Mouse (Mus musculus) natural killer cell, adult 2 months (primary cell): ENCODE data around the gene Rgs13.

ENCODE experiments used
- DNase-seq, 2 experiments: peaks; one replicate each; pipeline ENCODE4 v3.0.0; 2022; ENCODE audit warnings: low spot score in 2 of 2

The Rgs13 gene

DNA sequence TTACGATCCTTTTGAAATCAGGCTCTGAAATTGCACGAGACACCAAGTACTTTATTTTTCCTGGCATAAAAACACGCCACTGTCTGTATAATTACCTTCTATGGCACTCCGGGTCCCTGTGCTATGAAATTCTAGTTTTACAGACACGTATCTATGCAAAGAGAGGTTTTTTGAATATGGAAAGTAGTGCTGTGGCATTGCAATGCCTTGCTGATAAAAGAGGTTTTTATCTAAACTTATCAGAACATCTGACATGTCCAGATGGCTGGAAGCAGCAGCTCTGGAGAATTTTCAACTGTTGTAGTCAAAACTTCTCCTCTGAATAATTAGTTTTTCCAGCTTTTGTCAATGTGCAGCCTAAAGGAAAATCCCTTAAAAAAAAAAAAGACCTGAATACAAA, at the start of gene Rgs13:
Gene Rgs13, minus strand, starts transcription at position 207 of the 400 bp plus-strand sequence.
- DNase-seq = no peak

DNA sequence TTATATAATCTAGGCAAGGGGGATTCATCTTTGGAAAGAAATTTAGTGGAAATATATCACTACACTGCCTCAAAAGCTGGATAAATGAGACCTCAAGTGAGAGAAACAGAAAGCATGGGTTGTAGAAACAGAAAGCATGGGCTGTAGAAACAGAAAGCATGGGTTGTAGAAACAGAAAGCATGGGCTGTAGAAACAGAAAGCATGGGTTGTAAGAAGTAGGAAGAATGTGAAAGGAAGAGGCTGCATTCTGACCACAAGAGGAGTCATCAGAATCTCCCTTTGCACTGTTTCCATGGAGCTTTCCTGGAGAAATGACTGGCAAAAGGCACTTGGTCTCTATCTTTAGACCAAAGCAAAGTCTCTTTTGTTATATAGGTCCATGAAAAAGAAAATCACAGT, 38.1 kb upstream of the Rgs13 start:
- DNase-seq = peak in 1 of 2 experiments; percentile 1

- no peak for DNase-seq
Observed at GRCm38 (mm10) chr1:144210912-144211311, 33.7 kb upstream of the Rgs13 start.

DNA sequence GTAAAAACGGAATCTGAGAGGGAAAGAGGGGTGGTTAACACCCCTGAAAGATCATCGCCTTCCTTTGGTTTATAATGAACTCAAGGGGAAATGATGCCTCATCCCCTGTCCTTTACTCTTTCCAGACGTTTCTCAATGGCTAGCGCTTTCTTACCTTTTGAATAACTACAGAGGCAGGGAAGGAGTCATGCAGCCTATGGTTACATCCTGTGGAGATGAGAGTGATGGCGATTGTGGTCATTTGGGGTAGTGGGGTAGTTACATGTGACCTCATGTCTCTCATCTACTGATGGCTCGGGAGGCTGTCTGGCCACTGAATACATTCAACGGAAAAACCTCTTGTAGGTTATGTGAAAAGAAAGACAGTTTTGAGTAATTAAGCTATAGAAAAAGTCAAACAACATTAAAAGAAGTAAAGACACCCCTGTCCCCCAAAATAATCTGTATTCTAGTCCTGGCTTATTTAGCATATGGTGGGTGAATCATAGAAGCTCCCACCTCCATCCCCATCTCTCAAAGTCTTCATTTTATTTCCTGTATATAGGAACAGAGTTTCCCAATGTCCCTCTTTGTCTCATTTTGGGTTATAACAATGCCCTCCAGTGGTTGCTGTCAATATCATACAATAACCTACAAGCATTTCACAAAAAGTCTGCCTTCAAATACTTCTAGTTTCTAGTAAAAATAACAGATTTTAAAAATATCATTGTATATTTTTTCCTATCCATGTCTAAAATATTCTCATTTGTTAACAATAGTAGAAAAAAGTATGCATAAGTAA, 29.3 kb upstream of the Rgs13 start:
- DNase-seq = peak; percentile 45 to 62

DNA sequence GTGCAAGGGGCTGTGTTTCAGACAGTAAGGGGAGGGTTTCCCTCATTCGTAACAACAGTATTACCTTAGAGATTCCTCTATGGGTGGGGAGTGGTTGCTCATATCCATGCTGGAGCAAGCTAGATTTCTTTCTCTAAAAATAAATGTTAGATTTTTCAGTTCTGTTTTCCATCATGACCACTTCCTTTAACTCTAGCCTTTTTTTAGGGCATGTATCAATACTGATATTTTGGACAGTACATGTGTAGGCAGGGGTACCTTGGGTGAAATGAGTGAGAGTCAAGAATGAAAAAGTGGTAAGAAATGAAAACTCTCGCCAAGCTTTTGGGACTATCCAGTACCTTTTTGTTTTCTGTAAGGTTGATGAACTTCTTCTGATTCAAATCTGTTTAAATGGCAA, 27.6 kb upstream of the Rgs13 start:
- no peak for DNase-seq

GRCm38 (mm10) chr1:144202939-144203338, 25.8 kb upstream of the Rgs13 start:
- DNase-seq = peak; percentile 45 to 50

- peak; percentile 84 to 86 for DNase-seq
Observed at GRCm38 (mm10) chr1:144200496-144200895, 23.3 kb upstream of the Rgs13 start.

DNA sequence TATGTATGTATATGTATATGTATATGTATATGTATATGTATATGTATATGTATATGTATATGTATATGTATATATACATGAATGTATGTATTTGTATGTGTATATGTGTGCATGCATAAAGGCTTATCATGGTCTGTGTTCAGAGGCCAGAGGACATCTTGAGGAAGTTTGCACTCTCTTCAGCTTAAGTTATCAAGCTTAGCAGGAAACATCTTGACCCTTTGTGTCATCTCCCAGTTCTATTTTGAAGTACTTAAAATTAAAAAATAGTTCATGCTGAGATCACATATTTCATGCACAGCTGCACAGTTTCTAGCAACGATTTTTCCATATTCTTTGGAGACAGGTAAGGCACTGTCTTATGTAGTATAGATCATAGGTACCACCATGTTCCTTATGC, 22.4 kb upstream of the Rgs13 start:
- no peak for DNase-seq

- peak; percentile 32 to 47 for DNase-seq
Observed at GRCm38 (mm10) chr1:144197684-144198083, 20.5 kb upstream of the Rgs13 start.

DNA sequence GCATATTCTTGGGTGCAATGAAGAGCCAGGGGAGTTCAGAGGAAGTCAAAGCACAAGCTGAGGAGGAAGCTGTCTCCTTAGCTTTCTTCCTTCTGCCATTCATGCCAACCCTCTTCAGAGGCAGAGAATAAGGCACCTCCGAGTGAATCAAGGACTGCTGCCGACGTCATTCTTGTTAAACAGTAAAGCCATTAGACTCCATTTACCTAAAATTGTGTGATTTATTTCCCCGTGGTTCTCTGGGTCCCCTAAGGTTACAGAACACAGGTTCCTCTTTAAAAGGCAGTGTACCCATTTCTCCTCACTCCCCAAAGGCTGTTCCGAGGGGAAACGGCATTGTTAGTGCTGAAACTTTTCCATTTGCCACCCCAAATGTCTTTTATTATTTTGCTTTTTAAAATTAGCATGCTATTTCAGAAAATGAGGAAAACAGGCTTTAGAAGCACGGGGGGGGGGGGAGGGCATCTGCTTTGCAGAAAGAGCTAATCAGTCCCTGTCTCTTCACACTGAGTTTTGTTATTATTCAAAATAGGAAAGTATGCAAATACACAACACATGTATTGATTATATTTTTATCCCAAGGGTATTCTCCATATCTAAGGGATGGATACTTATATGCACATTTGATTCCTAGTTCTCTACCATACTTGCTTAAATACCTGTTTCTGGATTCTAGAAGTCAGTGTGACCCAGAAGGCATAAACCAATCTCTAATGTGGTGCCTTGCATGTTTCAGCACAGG, 9.7 kb upstream of the Rgs13 start:
- no peak for DNase-seq

GRCm38 (mm10) chr1:144184955-144185715, 8.0 kb upstream of the Rgs13 start:
- DNase-seq = peak in 1 of 2 experiments; percentile 55

DNA sequence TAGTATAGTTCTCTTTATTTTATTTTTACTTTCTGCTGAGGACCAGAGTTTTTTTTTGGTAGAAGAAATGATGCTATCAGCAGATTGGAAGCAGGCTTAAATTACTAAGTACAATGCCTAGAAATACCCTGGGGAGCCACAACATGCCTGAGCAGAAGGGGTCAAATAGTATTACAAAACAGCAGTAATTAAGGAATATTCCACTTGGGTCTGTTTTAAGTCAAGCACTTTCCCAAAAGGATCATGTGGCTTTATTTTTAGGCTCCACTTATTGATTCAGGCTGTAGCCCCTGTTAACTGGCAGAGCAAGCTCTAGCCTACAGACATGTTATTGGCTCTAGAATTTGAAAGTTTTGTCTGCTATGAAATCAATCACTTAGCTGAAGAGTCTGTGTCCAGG, 6.5 kb upstream of the Rgs13 start:
- no peak for DNase-seq

DNA sequence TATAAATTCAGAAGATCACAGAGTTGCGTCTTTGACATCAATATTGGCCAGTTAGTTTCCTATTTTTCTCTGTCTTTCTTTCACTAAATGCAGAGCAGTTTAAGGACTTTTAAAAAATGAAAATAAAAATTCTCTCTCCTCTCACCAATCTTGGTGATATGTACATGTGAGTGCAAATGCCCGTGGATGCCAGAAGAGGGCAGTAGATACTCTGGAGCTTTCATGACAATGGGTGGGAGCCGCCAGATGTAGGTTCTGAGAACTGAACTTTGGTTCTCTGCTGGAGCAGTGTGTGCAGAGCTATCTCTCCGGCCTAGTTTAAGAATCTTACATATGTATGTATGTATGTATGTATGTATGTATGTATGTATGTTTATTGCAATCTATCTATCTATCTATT, 2.4 kb upstream of the Rgs13 start:
- DNase-seq = no peak

- peak in 1 of 2 experiments; percentile 66 for DNase-seq
Observed at GRCm38 (mm10) chr1:144178281-144178957, 1.2 kb upstream of the Rgs13 start.

GRCm38 (mm10) chr1:144177620-144178019, 448 bp upstream of the Rgs13 start:
- DNase-seq = no peak

DNA sequence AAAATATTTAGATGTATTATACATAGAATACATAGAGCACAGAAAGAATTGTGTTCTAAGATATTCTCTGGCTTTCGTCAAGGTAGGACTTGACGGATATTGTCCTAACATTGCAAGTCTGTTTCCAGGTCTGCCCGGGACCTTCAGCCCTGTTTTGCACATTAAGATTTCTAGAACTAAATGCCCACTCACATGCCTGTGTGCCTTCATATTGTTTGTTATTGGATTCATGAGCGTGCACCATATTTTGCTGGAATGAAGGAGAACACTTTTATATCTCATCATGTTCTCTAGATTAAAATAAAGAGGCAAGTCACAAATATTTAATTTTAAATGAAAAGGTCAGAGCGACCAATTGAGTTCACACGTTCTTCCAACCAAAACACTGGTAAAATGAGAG, 2.4 kb downstream of the Rgs13 start:
- no peak for DNase-seq

DNA sequence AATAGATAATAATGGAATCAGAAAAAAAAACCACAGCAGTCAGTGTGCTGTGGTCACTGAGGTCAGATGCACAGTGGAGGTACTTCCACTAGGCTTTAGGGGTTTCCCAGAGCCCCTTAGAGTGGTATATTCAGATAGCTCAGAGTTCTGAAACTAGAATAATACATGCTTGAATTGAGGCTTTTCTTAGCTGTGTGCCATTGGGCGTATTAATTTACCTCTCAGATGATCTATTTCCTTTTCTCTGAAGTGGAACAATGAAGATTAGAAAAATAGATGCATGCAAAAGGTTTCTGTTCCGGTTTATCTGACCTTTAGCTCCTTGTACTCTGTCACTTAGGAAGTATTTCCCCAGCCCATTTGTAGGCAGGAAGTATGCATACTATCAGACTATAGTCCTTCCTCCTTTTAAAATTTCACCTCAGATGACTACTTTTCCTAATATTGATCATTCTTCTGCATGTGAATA, 3.6 kb downstream of the Rgs13 start:
- peak in 1 of 2 experiments; percentile 4 for DNase-seq

- no peak for DNase-seq
Observed at GRCm38 (mm10) chr1:144168921-144169320, 8.3 kb downstream of the Rgs13 start.

GRCm38 (mm10) chr1:144167761-144168160, 9.4 kb downstream of the Rgs13 start:
- no peak for DNase-seq

GRCm38 (mm10) chr1:144166897-144167296, 10.3 kb downstream of the Rgs13 start:
- DNase-seq = no peak

DNA sequence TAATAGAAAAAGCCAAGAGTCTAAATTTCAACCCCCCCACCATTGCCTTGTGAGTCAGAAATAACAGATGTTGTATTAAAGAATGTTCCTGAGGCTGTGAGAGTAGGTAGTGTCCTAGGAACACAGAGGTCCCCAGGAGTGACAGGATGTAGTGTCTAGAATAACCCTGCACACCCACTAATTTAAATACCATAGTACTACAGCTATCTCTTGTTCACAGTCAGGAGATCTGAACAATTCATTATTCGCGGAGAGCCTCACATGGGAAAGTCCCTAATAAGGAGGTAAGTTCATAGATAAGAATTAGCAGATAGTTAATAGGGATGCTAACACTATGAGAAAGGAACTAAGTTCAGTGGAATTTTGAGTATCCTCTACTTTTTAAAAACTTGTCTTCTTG, 10.9 kb downstream of the Rgs13 start:
- no peak for DNase-seq

DNA sequence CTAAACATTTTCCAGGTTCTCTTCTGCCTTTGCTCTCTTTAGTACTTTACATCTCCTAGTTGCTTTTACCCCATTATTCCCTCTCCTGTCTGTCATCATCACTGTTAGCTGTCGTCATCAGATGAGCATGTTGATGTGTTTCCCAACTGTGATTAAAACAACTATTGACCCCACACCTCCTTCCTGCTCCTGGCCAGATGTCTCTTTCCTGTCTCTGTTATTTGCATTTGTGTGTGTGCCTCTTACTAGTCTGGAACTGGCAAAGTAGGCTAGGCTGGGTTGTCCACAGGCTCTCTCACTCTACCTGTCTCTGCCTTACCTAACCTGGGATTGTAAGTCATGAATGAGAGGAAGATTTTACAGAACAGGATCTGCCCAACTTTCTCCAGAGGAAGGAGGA, 24.6 kb downstream of the Rgs13 start:
- no peak for DNase-seq
